Mouse (Mus musculus) CD4-positive naive resting alpha-beta T cell, adult 76 days (primary cell): ENCODE results near the gene Psmb4. TPM values are rescaled to one million over a fixed set of nuclear protein-coding genes. Genes with fewer than 3 reads are reported as not detected.

ENCODE experiments used
- total RNA-seq: library from RNA; stranded (reverse); gene quantifications from one replicate; pipeline ENCODE4 v1.2.4, GENCODE M21; 2023

The Psmb4 gene
- total RNA-seq = 216 TPM

DNA sequence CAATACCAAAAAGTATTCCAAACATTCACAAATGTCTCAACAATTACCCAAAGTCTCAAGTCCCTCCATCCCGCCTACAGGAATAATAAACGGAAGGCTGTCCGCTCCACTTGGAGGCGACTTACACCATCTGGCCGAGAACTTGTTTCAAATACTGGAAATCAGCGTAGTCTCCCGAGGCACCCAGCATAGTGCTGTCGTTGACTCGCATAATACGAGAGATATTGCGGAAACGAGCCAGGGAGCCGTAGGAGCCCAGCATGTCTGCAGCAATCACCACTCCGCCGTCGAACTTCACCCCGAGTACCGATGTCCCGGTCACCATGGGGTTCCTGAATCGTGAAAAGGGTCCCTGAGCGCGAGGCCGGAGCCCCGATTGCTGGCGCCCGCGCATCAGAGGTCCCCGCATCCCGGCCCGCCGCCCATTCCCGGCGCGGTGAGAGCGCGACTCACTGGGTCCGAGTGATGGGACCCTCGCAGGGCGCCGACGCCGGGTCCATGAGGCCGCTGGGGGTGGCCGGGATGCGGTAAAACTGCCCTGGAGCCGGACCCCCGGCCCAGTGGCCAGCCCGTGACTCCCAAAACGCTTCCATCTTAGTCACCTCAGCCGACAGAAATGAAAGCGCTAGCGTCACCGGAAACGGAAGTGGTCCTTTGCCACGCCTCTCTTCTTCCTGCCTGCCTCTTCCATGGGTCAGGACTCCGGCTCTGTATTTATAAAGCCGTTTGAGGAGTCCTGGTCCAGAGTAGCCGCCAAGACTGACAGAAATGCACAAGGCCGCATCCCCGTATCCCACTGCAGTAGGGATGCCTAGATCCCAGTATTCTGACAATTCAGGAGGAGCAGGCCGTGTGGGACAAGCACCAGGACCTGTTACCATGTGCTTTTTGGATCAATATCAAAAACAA, at the start of gene Psmb4:
Gene Psmb4, minus strand, starts transcription at position 646 of the 909 bp plus-strand sequence.

DNA sequence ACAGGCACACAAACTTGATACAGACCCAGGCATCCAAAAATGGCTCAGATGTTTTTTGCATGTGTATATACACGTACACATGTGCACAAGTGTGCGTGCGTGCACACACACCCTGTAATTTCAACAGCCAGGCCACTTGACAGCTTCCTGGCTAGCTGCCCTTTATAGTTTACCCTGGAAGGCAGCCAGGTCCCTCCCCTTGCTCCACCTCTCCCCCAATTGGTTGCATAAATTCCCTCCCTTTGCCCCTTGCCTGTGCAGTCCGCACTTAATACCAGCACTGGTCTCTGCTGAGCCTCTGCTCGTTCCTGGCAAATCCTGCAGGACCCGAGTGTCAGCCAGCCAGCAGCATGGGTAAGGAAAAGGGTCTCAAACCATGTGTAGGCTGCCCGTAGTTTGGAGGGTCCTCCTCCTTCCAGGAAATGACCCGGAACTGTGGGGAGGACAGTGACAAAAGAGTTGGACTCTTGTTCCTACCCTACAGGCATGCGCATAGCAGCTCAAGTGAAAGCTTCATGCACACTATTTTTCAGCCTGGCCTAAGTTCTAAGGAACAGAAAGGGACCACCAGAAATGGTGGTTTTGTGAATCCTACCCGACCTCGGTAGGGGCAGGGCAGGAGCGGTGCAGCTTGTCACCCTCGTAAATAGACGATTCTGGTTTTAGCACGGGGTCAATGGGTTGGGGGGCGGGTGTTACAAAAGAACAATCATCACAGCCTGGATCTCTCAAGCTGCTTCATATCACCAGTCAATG, 46.2 kb upstream of the Psmb4 start, which contains the start of gene Selenbp1:
Gene Selenbp1, plus strand, starts transcription at position 248 of the 756 bp plus-strand sequence.

DNA sequence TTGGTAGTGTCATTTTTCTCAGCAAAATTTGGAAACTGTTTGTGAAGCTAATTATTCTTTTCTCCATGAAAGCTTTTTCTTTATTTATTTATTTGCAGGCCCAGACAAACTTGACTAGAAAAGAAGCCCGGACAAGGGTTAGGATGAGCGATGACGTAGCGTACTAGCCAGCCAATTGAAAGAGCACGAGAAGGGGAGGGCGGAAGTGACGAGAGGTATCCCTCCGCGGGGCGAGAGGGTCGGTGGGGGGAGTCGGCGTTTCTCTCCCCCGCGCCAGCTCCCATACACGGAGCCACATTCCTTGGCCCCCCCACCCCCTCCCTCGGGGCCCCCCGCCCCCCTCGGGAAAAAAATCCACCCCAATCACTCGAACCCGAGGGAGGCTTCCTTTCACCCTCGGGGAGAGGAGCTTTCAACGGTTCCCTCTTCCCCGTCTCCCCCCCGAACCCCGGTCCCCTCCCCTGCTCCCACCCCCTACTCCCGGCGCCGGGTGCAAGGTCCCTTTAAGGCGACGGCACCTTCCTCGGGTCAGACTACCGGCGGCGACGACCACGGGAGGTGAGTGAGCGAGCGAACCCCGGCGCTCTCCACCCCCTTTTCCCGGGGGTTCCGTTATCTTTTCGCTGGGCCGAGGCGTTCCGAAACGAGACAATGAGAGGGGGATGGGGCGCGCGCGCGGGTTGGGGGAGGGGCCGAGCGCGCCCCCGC, 49.4 kb downstream of the Psmb4 start, which contains the start of gene Pogz:
Gene Pogz, plus strand, starts transcription at position 385 of the 708 bp plus-strand sequence.

Other genes starting within 250 kb of the Psmb4 start
- not detected for gene Gm10972, start 243.8 kb downstream of the Psmb4 start, total RNA-seq
- gene Tuft1, start 228.1 kb downstream of the Psmb4 start, total RNA-seq = 3.4 TPM
- gene Selenbp2, start 193.4 kb downstream of the Psmb4 start, total RNA-seq = not detected
- 0.70 TPM for gene Cgn, start 100.5 kb downstream of the Psmb4 start, total RNA-seq
- 90.4 TPM for gene Pogz, start 49.4 kb downstream of the Psmb4 start, total RNA-seq
- 1.8 TPM for gene Selenbp1, start 46.1 kb upstream of the Psmb4 start, total RNA-seq
- gene Rfx5, start 67.1 kb upstream of the Psmb4 start, total RNA-seq = 31.4 TPM
- gene Pi4kb, start 87.8 kb upstream of the Psmb4 start, total RNA-seq = 50.5 TPM
- 68.3 TPM for gene Zfp687, start 128.5 kb upstream of the Psmb4 start, total RNA-seq
- 137 TPM for gene Psmd4, start 155.7 kb upstream of the Psmb4 start, total RNA-seq
- gene Pip5k1a, start 220.0 kb upstream of the Psmb4 start, total RNA-seq = 51.7 TPM
- 52.3 TPM for gene Vps72, start 224.1 kb upstream of the Psmb4 start, total RNA-seq
- 1.4 TPM for gene Tmod4, start 237.5 kb upstream of the Psmb4 start, total RNA-seq
- gene Scnm1, start 247.1 kb upstream of the Psmb4 start, total RNA-seq = 86.1 TPM
- gene Lysmd1, start 247.1 kb upstream of the Psmb4 start, total RNA-seq = 9.2 TPM